10 mouse cellular contexts compared by ENCODE assay signal in genomic region chr4:129585773-129586172, GRCm38 (mm10). TPM values are rescaled to one million over a fixed set of nuclear protein-coding genes. Genes with fewer than 3 reads are reported as not detected.
DNase-seq lines count a peak whose midpoint lies in the region; ATAC-seq and TF ChIP-seq lines count a peak whose summit lies in the region.
"Had no signal": no experiment of that assay in that cellular context is flagged by ENCODE, and none has a peak within 500 bp of the region (broad histone marks: within the 10 kb centered on the region; RNA-seq: fewer than 3 reads in every experiment).

No protein-coding gene starts in this region.

- H3K27ac ChIP-seq in forebrain, postnatal 0 days (ENCODE audit: low read depth, low read length), result no peak overlapping the region
- no peak overlapping the region for H3K27ac ChIP-seq in forebrain, embryonic 14.5 days (ENCODE audit: low read depth, low read length)
- H3K27ac ChIP-seq in lung, embryonic 14.5 days (ENCODE audit: low read depth), result no peak overlapping the region
- H3K27ac ChIP-seq in hindbrain, postnatal 0 days, result no peak overlapping the region
- H3K27ac ChIP-seq in liver, embryonic 16.5 days (ENCODE audit: low read length), result peak overlapping the region; percentile 27; the same call in 1 of the 2 replicates

- no peaks in the 10 kb centered on the region for H3K4me1 ChIP-seq in forebrain, postnatal 0 days (ENCODE audit: insufficient read depth)
- no peaks in the 10 kb centered on the region for H3K4me1 ChIP-seq in forebrain, embryonic 14.5 days (ENCODE audit: control insufficient read depth, insufficient read depth, low read length)
- H3K4me1 ChIP-seq in lung, embryonic 14.5 days (ENCODE audit: insufficient read depth), result no peaks in the 10 kb centered on the region
- no peaks in the 10 kb centered on the region for H3K4me1 ChIP-seq in hindbrain, postnatal 0 days (ENCODE audit: insufficient read depth, low read length)
- H3K4me1 ChIP-seq in liver, embryonic 16.5 days (ENCODE audit: control insufficient read depth, low read depth, low read length), result peaks cover 39% of the 10 kb centered on the region

- H3K9ac ChIP-seq in forebrain, postnatal 0 days, result no peak overlapping the region
- no peak overlapping the region for H3K9ac ChIP-seq in forebrain, embryonic 14.5 days (ENCODE audit: low read length)
- H3K9ac ChIP-seq in lung, embryonic 14.5 days, result no peak overlapping the region
- no peak overlapping the region for H3K9ac ChIP-seq in hindbrain, postnatal 0 days (replicated peaks; ENCODE audit: low read length)
- peak overlapping the region; percentile 70 for H3K9ac ChIP-seq in liver, embryonic 16.5 days (ENCODE audit: low read depth, low read length)

- DNase-seq in forebrain, postnatal 0 days, result no peak
- no peak for DNase-seq in forebrain, embryonic 14.5 days (ENCODE audit: low spot score)
- DNase-seq in lung, embryonic 14.5 days, result no peak
- DNase-seq in lung, postnatal 14 days, result no peak
- no peak for DNase-seq in hindbrain, postnatal 0 days (ENCODE audit: low spot score)
- DNase-seq in left cerebral cortex, postnatal 14 days (ENCODE audit: low spot score in 2 of 2), result no peak

- no peaks in the 10 kb centered on the region for H3K9me3 ChIP-seq in forebrain, postnatal 0 days (ENCODE audit: low read length)
- no peaks in the 10 kb centered on the region for H3K9me3 ChIP-seq in forebrain, embryonic 14.5 days (replicated peaks; ENCODE audit: control insufficient read depth, low read length)
- no peaks in the 10 kb centered on the region for H3K9me3 ChIP-seq in lung, embryonic 14.5 days (ENCODE audit: low read depth, low read length)
- no peaks in the 10 kb centered on the region for H3K9me3 ChIP-seq in hindbrain, postnatal 0 days (ENCODE audit: low read length)
- H3K9me3 ChIP-seq in liver, embryonic 16.5 days (replicated peaks; ENCODE audit: control insufficient read depth, low read length), result no peaks in the 10 kb centered on the region

- H3K27me3 ChIP-seq in forebrain, postnatal 0 days (ENCODE audit: insufficient read depth, low read length), result no peaks in the 10 kb centered on the region
- H3K27me3 ChIP-seq in forebrain, embryonic 14.5 days (replicated peaks; ENCODE audit: control insufficient read depth, insufficient read depth, low read length), result no peaks in the 10 kb centered on the region
- no peaks in the 10 kb centered on the region for H3K27me3 ChIP-seq in lung, embryonic 14.5 days (ENCODE audit: insufficient read depth, low read length)
- no peaks in the 10 kb centered on the region for H3K27me3 ChIP-seq in hindbrain, postnatal 0 days (ENCODE audit: insufficient read depth, low read length)
- H3K27me3 ChIP-seq in liver, embryonic 16.5 days (ENCODE audit: control insufficient read depth, insufficient read depth, low read depth, low read length), result no peaks in the 10 kb centered on the region

- no peak for ATAC-seq in forebrain, postnatal 0 days
- ATAC-seq in forebrain, embryonic 14.5 days, result no peak
- ATAC-seq in lung, embryonic 14.5 days (ENCODE audit: insufficient read depth), result peak; percentile 42; the same call in 1 of the 2 replicates
- ATAC-seq in hindbrain, postnatal 0 days, result no peak
- ATAC-seq in liver, embryonic 16.5 days (ENCODE audit: low read depth), result peak; percentile 44
- no peak for ATAC-seq in erythroid progenitor cell, adult 5-6 weeks (replicated peaks; ENCODE audit: low FRiP score, poor library complexity, severe bottlenecking)

- H3K4me2 ChIP-seq in forebrain, postnatal 0 days (ENCODE audit: low read depth), result peak overlapping the region; percentile 60; the same call in 1 of the 2 replicates
- no peak overlapping the region for H3K4me2 ChIP-seq in forebrain, embryonic 14.5 days (ENCODE audit: low read length)
- peak overlapping the region; percentile 85 for H3K4me2 ChIP-seq in lung, embryonic 14.5 days
- no peak overlapping the region for H3K4me2 ChIP-seq in hindbrain, postnatal 0 days (ENCODE audit: low read depth, low read length)
- H3K4me2 ChIP-seq in liver, embryonic 16.5 days (ENCODE audit: low read depth, low read length), result peak overlapping the region; percentile 85

- H3K4me3 ChIP-seq in forebrain, postnatal 0 days (ENCODE audit: low read depth, low read length), result no peak overlapping the region
- H3K4me3 ChIP-seq in forebrain, embryonic 14.5 days (ENCODE audit: low read depth, low read length), result no peak overlapping the region
- peak overlapping the region; percentile 44; the same call in 1 of the 2 replicates for H3K4me3 ChIP-seq in lung, embryonic 14.5 days (ENCODE audit: low read depth, low read length)
- 0 out of 2 replicates have a peak overlapping the region, but pooled peaks have one; percentile 36 for H3K4me3 ChIP-seq in hindbrain, postnatal 0 days (ENCODE audit: low read length)
- peak overlapping the region; percentile 70; the same call in 1 of the 2 replicates for H3K4me3 ChIP-seq in liver, embryonic 16.5 days (ENCODE audit: low read depth, low read length)

- 85% methylated on average over 9 of the region's 9 CpGs for WGBS in forebrain, postnatal 0 days
- WGBS in forebrain, embryonic 14.5 days, result 78% methylated on average over 9 of the region's 9 CpGs
- 72% methylated on average over 9 of the region's 9 CpGs for whole genome bisulfite sequencing in lung, embryonic 14.5 days
- WGBS in hindbrain, postnatal 0 days, result 88% methylated on average over 9 of the region's 9 CpGs
- WGBS in liver, embryonic 16.5 days (ENCODE audit: insufficient replicate concordance), result 39% methylated on average over 9 of the region's 9 CpGs

- peaks cover 5% of the 10 kb centered on the region for H3K36me3 ChIP-seq in forebrain, postnatal 0 days (ENCODE audit: insufficient read depth)
- H3K36me3 ChIP-seq in forebrain, embryonic 14.5 days (ENCODE audit: control insufficient read depth, insufficient read depth, low read length), result peaks cover 7% of the 10 kb centered on the region
- H3K36me3 ChIP-seq in lung, embryonic 14.5 days (ENCODE audit: insufficient read depth), result peaks cover 4% of the 10 kb centered on the region
- H3K36me3 ChIP-seq in hindbrain, postnatal 0 days (ENCODE audit: insufficient read depth, low read length), result peaks cover under 1% of the 10 kb centered on the region; the same call in 1 of the 2 replicates
- H3K36me3 ChIP-seq in liver, embryonic 16.5 days (ENCODE audit: control insufficient read depth, insufficient read depth), result no peaks in the 10 kb centered on the region

- TF ChIP-seq CTCF in forebrain, postnatal 0 days (IDR thresholded peaks at IDR 0.05; ENCODE audit: low read depth), result no peak
- TF ChIP-seq CTCF in lung, embryonic 14.5 days (IDR thresholded peaks at IDR 0.05; ENCODE audit: low read depth), result no peak
- no peak for TF ChIP-seq CTCF in hindbrain, postnatal 0 days (IDR thresholded peaks at IDR 0.05; ENCODE audit: low read depth)

- intact Hi-C loops in left cerebral cortex, postnatal 14 days (cut with DNase I), result no loop called here

RNA-seq across cellular contexts. Expression of gene Fam167b, which starts 7.4 kb away (rescaled TPM):
- total RNA-seq in forebrain, postnatal 0 days (2014; rRNA removed), result not detected in 2 replicates
- 0.23 TPM in 1 of 2 replicates, not detected in the other for polyA plus RNA-seq in forebrain, postnatal 0 days (2015; fragmentation: Nextera tagmentation; extraction: Ambion mirVana)
- polyA plus RNA-seq in forebrain, embryonic 14.5 days (2014; fragmentation: Nextera tagmentation; extraction: Ambion mirVana), result not detected in 2 replicates
- 2.2 and 2.7 TPM in 2 replicates for polyA plus RNA-seq in lung, embryonic 14.5 days (2014; fragmentation: Nextera tagmentation; extraction: Ambion mirVana)
- not detected in 2 replicates for total RNA-seq in hindbrain, postnatal 0 days (2014; rRNA removed)
- polyA plus RNA-seq in hindbrain, postnatal 0 days (2015; fragmentation: Nextera tagmentation; extraction: Ambion mirVana), result 0.33 and 0.48 TPM in 2 replicates
- 6.9 and 7.5 TPM in 2 replicates for polyA plus RNA-seq in liver, embryonic 16.5 days (2015; fragmentation: Nextera tagmentation; extraction: Ambion mirVana)
- total RNA-seq in left cerebral cortex, postnatal 14 days (2021), result not detected
- total RNA-seq in erythroid progenitor cell, adult 5-6 weeks (2015; ENCODE audit: low replicate concordance), result not detected in 2 replicates
- total RNA-seq in erythroid progenitor cell, adult 5-6 weeks (2017; ENCODE audit: low replicate concordance), result not detected in 2 replicates
- total RNA-seq: hematopoietic stem cell, adult 5-6 weeks had no signal
- polyA plus RNA-seq: testis, adult 2 months had no signal

RNA-seq across cellular contexts. Expression of gene Lck, which starts 12.3 kb away (rescaled TPM):
- 13.9 and 15.3 TPM in 2 replicates for total RNA-seq in forebrain, postnatal 0 days (2014; rRNA removed)
- polyA plus RNA-seq in forebrain, postnatal 0 days (2015; fragmentation: Nextera tagmentation; extraction: Ambion mirVana), result 14.9 and 17.0 TPM in 2 replicates
- polyA plus RNA-seq in forebrain, embryonic 14.5 days (2014; fragmentation: Nextera tagmentation; extraction: Ambion mirVana), result 8.2 and 9.0 TPM in 2 replicates
- polyA plus RNA-seq in lung, embryonic 14.5 days (2014; fragmentation: Nextera tagmentation; extraction: Ambion mirVana), result 5.7 and 7.8 TPM in 2 replicates
- 10.1 and 12.5 TPM in 2 replicates for total RNA-seq in hindbrain, postnatal 0 days (2014; rRNA removed)
- polyA plus RNA-seq in hindbrain, postnatal 0 days (2015; fragmentation: Nextera tagmentation; extraction: Ambion mirVana), result 12.2 and 13.0 TPM in 2 replicates
- polyA plus RNA-seq in liver, embryonic 16.5 days (2015; fragmentation: Nextera tagmentation; extraction: Ambion mirVana), result 3.1 and 3.2 TPM in 2 replicates
- total RNA-seq in left cerebral cortex, postnatal 14 days (2021), result 1 to 10 TPM; 5.5 to 8.5 TPM
- 8.0 and 23.1 TPM in 2 replicates for total RNA-seq in erythroid progenitor cell, adult 5-6 weeks (2015; ENCODE audit: low replicate concordance)
- total RNA-seq in erythroid progenitor cell, adult 5-6 weeks (2017; ENCODE audit: low replicate concordance), result 8.5 and 10.1 TPM in 2 replicates

RNA-seq across cellular contexts. Expression of gene Eif3i, which starts 14.7 kb away (rescaled TPM):
- 255 and 301 TPM in 2 replicates for total RNA-seq in forebrain, postnatal 0 days (2014; rRNA removed)
- polyA plus RNA-seq in forebrain, postnatal 0 days (2015; fragmentation: Nextera tagmentation; extraction: Ambion mirVana), result 226 and 261 TPM in 2 replicates
- 259 and 316 TPM in 2 replicates for polyA plus RNA-seq in forebrain, embryonic 14.5 days (2014; fragmentation: Nextera tagmentation; extraction: Ambion mirVana)
- 308 and 316 TPM in 2 replicates for polyA plus RNA-seq in lung, embryonic 14.5 days (2014; fragmentation: Nextera tagmentation; extraction: Ambion mirVana)
- 364 and 401 TPM in 2 replicates for total RNA-seq in hindbrain, postnatal 0 days (2014; rRNA removed)
- polyA plus RNA-seq in hindbrain, postnatal 0 days (2015; fragmentation: Nextera tagmentation; extraction: Ambion mirVana), result 231 and 233 TPM in 2 replicates
- 133 and 142 TPM in 2 replicates for polyA plus RNA-seq in liver, embryonic 16.5 days (2015; fragmentation: Nextera tagmentation; extraction: Ambion mirVana)
- 100 to 1,000 TPM; 139 to 140 TPM for total RNA-seq in left cerebral cortex, postnatal 14 days (2021)
- 79.6 and 96.9 TPM in 2 replicates for total RNA-seq in erythroid progenitor cell, adult 5-6 weeks (2015; ENCODE audit: low replicate concordance)
- 59.7 and 69.6 TPM in 2 replicates for total RNA-seq in erythroid progenitor cell, adult 5-6 weeks (2017; ENCODE audit: low replicate concordance)

RNA-seq across cellular contexts. Expression of gene Tmem234, which starts 14.7 kb away (rescaled TPM):
- total RNA-seq in forebrain, postnatal 0 days (2014; rRNA removed), result 151 and 155 TPM in 2 replicates
- 215 and 218 TPM in 2 replicates for polyA plus RNA-seq in forebrain, postnatal 0 days (2015; fragmentation: Nextera tagmentation; extraction: Ambion mirVana)
- 144 and 179 TPM in 2 replicates for polyA plus RNA-seq in forebrain, embryonic 14.5 days (2014; fragmentation: Nextera tagmentation; extraction: Ambion mirVana)
- polyA plus RNA-seq in lung, embryonic 14.5 days (2014; fragmentation: Nextera tagmentation; extraction: Ambion mirVana), result 187 and 200 TPM in 2 replicates
- total RNA-seq in hindbrain, postnatal 0 days (2014; rRNA removed), result 150 and 182 TPM in 2 replicates
- polyA plus RNA-seq in hindbrain, postnatal 0 days (2015; fragmentation: Nextera tagmentation; extraction: Ambion mirVana), result 216 and 221 TPM in 2 replicates
- 104 and 106 TPM in 2 replicates for polyA plus RNA-seq in liver, embryonic 16.5 days (2015; fragmentation: Nextera tagmentation; extraction: Ambion mirVana)
- 100 to 1,000 TPM in 1 of 2 experiments, 10 to 100 TPM in 1; 91.8 to 105 TPM for total RNA-seq in left cerebral cortex, postnatal 14 days (2021)
- 113 and 124 TPM in 2 replicates for total RNA-seq in erythroid progenitor cell, adult 5-6 weeks (2015; ENCODE audit: low replicate concordance)
- 96.7 and 118 TPM in 2 replicates for total RNA-seq in erythroid progenitor cell, adult 5-6 weeks (2017; ENCODE audit: low replicate concordance)

RNA-seq across cellular contexts. Expression of gene Dcdc2b, which starts 28.3 kb away (rescaled TPM):
- 3.0 TPM in 1 of 2 replicates, not detected in the other for total RNA-seq in forebrain, postnatal 0 days (2014; rRNA removed)
- 3.6 and 4.5 TPM in 2 replicates for polyA plus RNA-seq in forebrain, postnatal 0 days (2015; fragmentation: Nextera tagmentation; extraction: Ambion mirVana)
- 2.2 and 3.2 TPM in 2 replicates for polyA plus RNA-seq in forebrain, embryonic 14.5 days (2014; fragmentation: Nextera tagmentation; extraction: Ambion mirVana)
- 2.1 and 2.5 TPM in 2 replicates for polyA plus RNA-seq in lung, embryonic 14.5 days (2014; fragmentation: Nextera tagmentation; extraction: Ambion mirVana)
- total RNA-seq in hindbrain, postnatal 0 days (2014; rRNA removed), result not detected in 2 replicates
- polyA plus RNA-seq in hindbrain, postnatal 0 days (2015; fragmentation: Nextera tagmentation; extraction: Ambion mirVana), result 4.1 TPM in 2 replicates
- 0.46 and 0.91 TPM in 2 replicates for polyA plus RNA-seq in liver, embryonic 16.5 days (2015; fragmentation: Nextera tagmentation; extraction: Ambion mirVana)
- 1 to 10 TPM; 2.7 to 3.9 TPM for total RNA-seq in left cerebral cortex, postnatal 14 days (2021)
- 2.9 TPM in 1 of 2 replicates, not detected in the other for total RNA-seq in erythroid progenitor cell, adult 5-6 weeks (2015; ENCODE audit: low replicate concordance)
- total RNA-seq in erythroid progenitor cell, adult 5-6 weeks (2017; ENCODE audit: low replicate concordance), result 3.7 TPM in 1 of 2 replicates, not detected in the other
- total RNA-seq: hematopoietic stem cell, adult 5-6 weeks had no signal

Comparison
In these comparisons a context has a peak if more than half of its experiments do, and no peak if none do; other contexts are left out.
1. H3K4me2 ChIP-seq: peak in forebrain, postnatal 0 days (single experiment), lung, embryonic 14.5 days (single experiment) and liver, embryonic 16.5 days (single experiment); none in forebrain, embryonic 14.5 days (single experiment) and hindbrain, postnatal 0 days (single experiment).
2. ATAC-seq: peak in lung, embryonic 14.5 days (single experiment) and liver, embryonic 16.5 days (single experiment); none in forebrain, postnatal 0 days (single experiment), forebrain, embryonic 14.5 days (single experiment), hindbrain, postnatal 0 days (single experiment) and erythroid progenitor cell, adult 5-6 weeks (single experiment).
3. H3K4me3 ChIP-seq: peak in lung, embryonic 14.5 days (single experiment), hindbrain, postnatal 0 days (single experiment) and liver, embryonic 16.5 days (single experiment); none in forebrain, postnatal 0 days (single experiment) and forebrain, embryonic 14.5 days (single experiment).